Mouse (Mus musculus) cortical plate, adult 2 months (tissue): Measurements from ENCODE around the gene Nkx6-1. TPM values are rescaled to one million over a fixed set of nuclear protein-coding genes. Genes with fewer than 3 reads are reported as not detected.

Experiments
- H3K27ac ChIP-seq: fragments of 200-500 bp; 2 replicates; pipeline ENCODE4 v1.5.1; 2012; ENCODE audit warnings: low read length, control low read depth, inconsistent platforms; ENCODE audit not compliant: insufficient read depth
- H3K4me1 ChIP-seq: fragments of 200-500 bp; 2 replicates; pipeline ENCODE4 v1.6.1; 2011; ENCODE audit warnings: low read length; ENCODE audit not compliant: control insufficient read depth, insufficient read depth
- H3K4me3 ChIP-seq: fragments of 200-500 bp; 2 replicates; pipeline ENCODE4 v1.5.1; 2011; ENCODE audit warnings: mild to moderate bottlenecking, low read length, control low read depth; ENCODE audit not compliant: insufficient read depth
- CTCF ChIP-seq: fragments of 200-500 bp; IDR thresholded peaks from 2 replicates; pipeline ENCODE4 v1.5.1; 2011; ENCODE audit warnings: mild to moderate bottlenecking, control low read depth, low read length; ENCODE audit not compliant: insufficient read depth; ENCODE audit errors: extremely low read depth
- POLR2A ChIP-seq: fragments of 200-500 bp; IDR thresholded peaks from 2 replicates; pipeline ENCODE4 v1.6.1; 2011; ENCODE audit warnings: mild to moderate bottlenecking, low read length, control low read depth; ENCODE audit not compliant: insufficient read depth; ENCODE audit errors: extremely low read depth
- polyA plus RNA-seq: library from polyadenylated mRNA; depleted of rRNA; stranded (reverse); fragments of >200 nt; gene quantifications from 2 replicates; pipeline ENCODE4 v1.2.3, GENCODE M21; 2012; rRNA removed

Gene Nkx6-1
- 0.13 and 0.15 TPM in 2 replicates for polyA plus RNA-seq

DNA sequence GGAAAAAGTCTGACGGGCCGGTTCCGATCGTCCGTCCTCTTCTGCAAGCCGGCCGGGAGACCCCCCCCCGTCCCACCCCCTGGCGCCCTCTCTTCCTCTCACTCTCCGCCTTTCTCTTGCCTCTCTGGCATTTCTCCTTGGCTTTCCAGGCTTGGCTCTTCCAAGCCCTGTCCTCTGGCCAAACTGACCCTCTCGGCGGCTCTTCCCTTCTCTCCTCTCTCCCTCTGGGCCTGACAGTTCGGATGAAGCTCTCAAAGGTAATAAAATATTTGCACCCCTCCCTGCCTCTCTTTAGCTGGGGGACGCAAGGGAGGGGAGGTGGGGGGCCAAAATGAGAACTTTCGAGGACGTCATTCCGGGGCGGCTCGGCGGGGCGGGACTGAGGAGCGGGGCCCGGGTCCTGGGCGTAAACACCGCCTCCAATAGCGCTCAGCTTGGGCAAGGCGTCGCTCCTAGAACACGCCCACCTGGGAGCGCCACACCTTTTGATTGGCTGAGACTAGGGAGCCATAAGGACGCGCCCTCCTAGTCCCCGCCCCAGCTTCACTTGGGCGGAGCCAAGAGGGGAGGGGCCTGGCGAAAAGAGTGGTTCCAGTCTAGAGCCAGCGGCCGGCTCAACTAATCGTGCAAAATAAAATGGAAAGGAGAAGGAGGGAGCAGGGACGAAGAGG, at the start of gene Nkx6-1:
Gene Nkx6-1 (minus strand): TSS at position 52 of the 671 bp plus-strand sequence.
- no peak within 1 kb of the TSS for H3K4me3 ChIP-seq
- H3K27ac ChIP-seq, result no peak within 1 kb of the TSS
- no peaks in the 10 kb centered on the region for H3K4me1 ChIP-seq
- TF ChIP-seq CTCF (no peak), POLR2A (no peak)

DNA sequence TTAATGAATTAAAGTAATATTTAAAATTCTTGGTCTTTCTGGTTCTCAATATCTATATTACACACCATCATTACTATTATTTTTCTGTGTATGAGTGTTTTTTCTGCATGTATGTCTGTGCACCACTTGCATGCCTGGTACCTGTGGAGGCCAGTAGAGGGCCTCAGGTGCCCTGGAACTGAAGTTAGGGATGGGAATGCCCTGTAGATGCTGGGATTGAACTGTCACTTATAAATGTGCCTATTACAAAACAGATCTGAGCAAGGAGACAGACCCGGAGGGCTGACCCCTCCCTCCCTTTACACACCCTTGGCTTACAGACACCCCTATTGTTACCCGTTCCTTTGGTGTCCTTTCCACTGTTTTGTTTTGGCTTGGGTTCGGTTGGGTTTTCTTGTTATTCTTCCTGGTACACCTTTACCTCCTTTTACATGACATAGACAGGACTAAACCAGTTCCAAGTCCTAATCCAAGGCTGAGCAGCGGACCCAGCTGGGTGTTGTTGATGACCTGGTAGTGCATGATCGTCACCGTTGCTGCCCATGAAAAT, 48.3 kb upstream of the Nkx6-1 start:
- Histone ChIP-seq H3K4me1 (no peaks in the 10 kb centered on the region), H3K4me3 (no peak overlapping the region), H3K27ac (no peak overlapping the region)
- no peak for TF ChIP-seq POLR2A
- peak; percentile 41; the same call in 1 of the 2 replicates for TF ChIP-seq CTCF

DNA sequence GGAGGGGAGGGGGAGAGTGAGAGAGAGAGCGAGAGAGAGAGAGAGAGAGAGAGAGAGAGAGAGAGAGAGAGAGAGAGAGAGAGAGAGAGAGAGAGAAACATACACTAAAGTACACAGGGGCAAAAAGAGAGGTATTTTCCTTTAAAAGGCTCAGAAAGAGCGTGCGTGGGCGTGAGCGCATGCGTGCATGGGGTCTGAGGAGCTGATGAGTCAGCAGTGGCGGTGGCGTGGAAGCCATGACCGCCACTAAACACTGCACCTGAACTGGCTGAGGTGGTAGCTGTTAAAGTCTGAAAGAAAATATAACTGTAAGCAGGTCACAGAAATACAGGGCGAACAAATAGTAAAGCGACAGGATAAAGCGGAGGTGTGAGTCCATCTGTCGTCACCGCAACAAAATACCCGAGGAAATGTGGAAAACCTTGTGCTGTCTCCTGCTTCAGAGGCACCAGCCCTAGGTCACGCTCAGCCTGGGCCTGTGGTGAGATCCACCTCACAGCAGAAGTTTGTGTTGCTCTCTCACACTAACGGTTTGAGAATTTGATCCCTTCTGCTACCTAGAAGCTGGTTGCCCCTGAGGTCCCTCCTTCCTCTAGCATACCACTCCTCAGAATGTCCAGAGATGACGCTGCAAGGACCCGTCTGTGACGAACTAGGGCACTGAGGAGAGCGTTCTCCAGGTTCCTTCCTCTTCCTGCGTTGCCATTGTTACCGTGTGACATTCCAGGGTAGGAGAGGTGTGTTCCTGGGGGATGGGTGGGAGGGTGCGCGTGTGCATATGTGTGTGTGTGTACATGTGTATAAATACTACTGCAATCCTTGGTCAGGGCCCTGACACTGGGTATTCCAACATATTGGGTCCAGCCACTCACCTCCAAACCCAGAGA, 38.8 kb upstream of the Nkx6-1 start:
- TF ChIP-seq POLR2A (0 out of 2 replicates have a peak, but pooled peaks have one; percentile 29), CTCF (no peak)
- Histone ChIP-seq H3K4me3 (peak overlapping the region; percentile 32), H3K4me1 (no peaks in the 10 kb centered on the region), H3K27ac (no peak overlapping the region)

- TF ChIP-seq CTCF (no peak), POLR2A (no peak)
- Histone ChIP-seq H3K27ac (no peak overlapping the region), H3K4me3 (no peak overlapping the region), H3K4me1 (no peaks in the 10 kb centered on the region)
Observed at GRCm38 (mm10) chr5:101702636-101703035, 37.8 kb upstream of the Nkx6-1 start.

DNA sequence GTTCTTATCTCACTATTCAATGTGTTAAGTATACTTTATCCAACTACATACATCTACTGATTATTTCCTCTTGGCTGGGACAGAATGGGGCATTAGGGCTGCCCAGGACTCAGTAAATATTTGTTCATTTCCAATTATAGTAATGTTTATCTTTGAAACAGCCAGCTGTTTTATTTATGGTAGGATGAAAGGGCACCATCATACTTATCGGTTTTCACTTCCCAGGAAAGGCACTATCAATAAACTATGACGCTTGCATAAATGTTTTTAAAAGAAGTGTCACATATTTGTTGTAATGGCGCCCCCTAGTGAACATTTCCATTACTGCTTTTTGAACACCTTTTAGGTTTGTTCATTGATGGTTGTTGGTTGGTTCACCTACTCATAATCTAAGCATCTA, 35.8 kb upstream of the Nkx6-1 start:
- no peaks in the 10 kb centered on the region for H3K4me1 ChIP-seq
- H3K27ac ChIP-seq, result no peak overlapping the region
- TF ChIP-seq POLR2A (no peak), CTCF (no peak)
- H3K4me3 ChIP-seq, result no peak overlapping the region

- TF ChIP-seq CTCF (no peak), POLR2A (no peak)
- Histone ChIP-seq H3K4me1 (no peaks in the 10 kb centered on the region), H3K27ac (no peak overlapping the region), H3K4me3 (no peak overlapping the region)
Observed at GRCm38 (mm10) chr5:101688581-101688980, 23.8 kb upstream of the Nkx6-1 start.

DNA sequence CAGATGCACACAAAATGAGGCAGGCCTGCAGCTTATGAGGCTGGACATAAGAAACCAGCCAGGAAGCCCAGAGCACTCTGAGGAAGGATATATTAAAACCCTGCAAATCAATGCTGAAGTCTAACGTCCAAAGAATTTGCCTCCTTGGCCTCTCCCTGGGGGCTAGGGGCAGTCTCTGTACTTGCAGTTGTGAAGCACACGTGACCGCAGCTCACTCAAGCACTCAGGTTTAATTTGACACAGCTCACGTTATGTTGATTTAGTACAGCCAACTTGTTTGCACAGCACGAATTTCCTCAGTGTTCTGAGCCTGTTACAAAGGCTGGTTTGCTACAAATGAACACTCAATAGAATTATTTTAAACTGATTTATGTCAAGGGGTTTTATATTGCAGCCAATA, 18.5 kb upstream of the Nkx6-1 start:
- Histone ChIP-seq H3K4me1 (no peaks in the 10 kb centered on the region), H3K4me3 (no peak overlapping the region), H3K27ac (no peak overlapping the region)
- TF ChIP-seq CTCF (no peak), POLR2A (no peak)

DNA sequence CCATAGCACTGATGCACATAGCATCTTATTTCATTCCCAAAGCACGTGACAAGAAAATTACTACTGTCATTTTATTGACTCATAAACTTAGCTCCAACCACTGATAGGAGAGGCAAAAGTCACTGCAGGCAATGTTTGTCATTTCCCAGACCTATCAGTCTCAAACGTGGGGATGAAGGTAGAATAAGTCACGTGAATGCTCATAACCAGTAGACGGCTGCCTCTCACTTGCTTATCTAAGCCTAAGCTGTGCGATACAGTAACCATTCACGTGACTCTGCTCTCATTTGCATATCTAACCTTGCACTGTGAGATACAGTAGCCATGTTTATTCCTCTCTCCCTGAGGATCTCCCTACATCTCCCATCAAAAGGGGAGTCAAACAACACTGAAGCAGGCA, 15.5 kb upstream of the Nkx6-1 start:
- no peak overlapping the region for H3K27ac ChIP-seq
- H3K4me1 ChIP-seq, result no peaks in the 10 kb centered on the region
- H3K4me3 ChIP-seq, result no peak overlapping the region
- no peak for TF ChIP-seq CTCF

- TF ChIP-seq CTCF (peak; percentile 74), POLR2A (no peak)
- Histone ChIP-seq H3K27ac (no peak overlapping the region), H3K4me3 (no peak overlapping the region), H3K4me1 (no peaks in the 10 kb centered on the region)
Observed at GRCm38 (mm10) chr5:101669381-101669780, 4.6 kb upstream of the Nkx6-1 start.

DNA sequence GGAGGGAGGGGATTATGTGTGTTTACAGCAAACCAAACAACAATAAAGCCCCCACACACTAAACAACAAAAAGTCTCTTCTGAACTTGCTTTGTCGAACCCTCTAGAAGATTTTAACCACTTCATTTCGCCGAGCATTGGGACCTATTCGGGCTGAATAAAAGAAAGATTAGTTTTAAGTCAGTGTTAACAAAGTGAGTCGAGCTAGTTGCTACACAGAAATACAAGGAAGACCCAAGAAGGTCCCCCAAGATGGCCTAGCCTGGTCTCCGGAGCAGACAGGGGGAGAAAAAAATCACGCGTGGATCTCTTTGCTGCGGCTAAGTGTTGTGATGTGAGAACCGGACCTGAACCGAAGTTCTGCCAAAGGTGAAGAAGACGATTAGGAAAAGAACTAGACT, 3.7 kb upstream of the Nkx6-1 start:
- no peak for TF ChIP-seq POLR2A
- TF ChIP-seq CTCF, result no peak
- no peaks in the 10 kb centered on the region for H3K4me1 ChIP-seq
- no peak overlapping the region for H3K4me3 ChIP-seq
- no peak overlapping the region for H3K27ac ChIP-seq
